Mouse (Mus musculus): ENCODE results near the gene Klhl25.
"Not testable (repeated sequence)": the region's sequence is repeated elsewhere in the genome, so short reads cannot be mapped to it uniquely, and the experiment has no call there.

Gene Klhl25

GRCm38 (mm10) chr7:75848115-75848775 is at the start of gene Klhl25:
Klhl25 (plus strand) TSS chr7:75848310.
- DNase-seq (ENCODE audit: low spot score in 2 of 2), result peak; percentile 93 to 95

GRCm38 (mm10) chr7:75800530-75800929 is 47.6 kb upstream of the Klhl25 start:
- no peak for DNase-seq (ENCODE audit: low spot score in 2 of 2)

- no peak for DNase-seq (ENCODE audit: low spot score in 2 of 2)
Measured at GRCm38 (mm10) chr7:75801022-75801421, 47.1 kb upstream of the Klhl25 start.

GRCm38 (mm10) chr7:75801621-75802358 is 46.3 kb upstream of the Klhl25 start:
- no peak for DNase-seq (ENCODE audit: low spot score in 2 of 2)

GRCm38 (mm10) chr7:75802887-75803286 is 45.2 kb upstream of the Klhl25 start:
- no peak for DNase-seq (ENCODE audit: low spot score in 2 of 2)

- no peak for DNase-seq (ENCODE audit: low spot score in 2 of 2)
Measured at GRCm38 (mm10) chr7:75806161-75806560, 41.9 kb upstream of the Klhl25 start.

GRCm38 (mm10) chr7:75806711-75807110 is 41.4 kb upstream of the Klhl25 start:
- DNase-seq (ENCODE audit: low spot score in 2 of 2), result no peak

- no peak for DNase-seq (ENCODE audit: low spot score in 2 of 2)
Measured at GRCm38 (mm10) chr7:75807460-75808304, 40.4 kb upstream of the Klhl25 start.

- no peak for DNase-seq (ENCODE audit: low spot score in 2 of 2)
Measured at GRCm38 (mm10) chr7:75820687-75821086, 27.4 kb upstream of the Klhl25 start.

- no peak for DNase-seq (ENCODE audit: low spot score in 2 of 2)
Measured at GRCm38 (mm10) chr7:75822087-75822668, 25.9 kb upstream of the Klhl25 start.

GRCm38 (mm10) chr7:75823071-75823470 is 25.0 kb upstream of the Klhl25 start:
- DNase-seq (ENCODE audit: low spot score in 2 of 2), result no peak

GRCm38 (mm10) chr7:75826360-75827103 is 21.6 kb upstream of the Klhl25 start:
- no peak for DNase-seq (ENCODE audit: low spot score in 2 of 2)

GRCm38 (mm10) chr7:75827357-75827756 is 20.8 kb upstream of the Klhl25 start:
- DNase-seq (ENCODE audit: low spot score in 2 of 2), result no peak

GRCm38 (mm10) chr7:75827850-75828249 is 20.3 kb upstream of the Klhl25 start:
- DNase-seq (ENCODE audit: low spot score in 2 of 2), result peak in 1 of 2 experiments; percentile 59

GRCm38 (mm10) chr7:75828536-75828935 is 19.6 kb upstream of the Klhl25 start:
- DNase-seq (ENCODE audit: low spot score in 2 of 2), result no peak

- DNase-seq (ENCODE audit: low spot score in 2 of 2), result no peak
Measured at GRCm38 (mm10) chr7:75830251-75831060, 17.7 kb upstream of the Klhl25 start.

GRCm38 (mm10) chr7:75833960-75834359 is 14.2 kb upstream of the Klhl25 start:
- not testable (repeated sequence) for DNase-seq (ENCODE audit: low spot score in 2 of 2)

GRCm38 (mm10) chr7:75834932-75835631 is 13.0 kb upstream of the Klhl25 start:
- not testable (repeated sequence) for DNase-seq (ENCODE audit: low spot score in 2 of 2)

- no peak for DNase-seq (ENCODE audit: low spot score in 2 of 2)
Measured at GRCm38 (mm10) chr7:75840071-75840470, 8.0 kb upstream of the Klhl25 start.

- DNase-seq (ENCODE audit: low spot score in 2 of 2), result no peak
Measured at GRCm38 (mm10) chr7:75842306-75842705, 5.8 kb upstream of the Klhl25 start.

Measured in frontal cortex, postnatal 14 days (tissue).